Mouse (Mus musculus): ENCODE results near the gene Skap2.

Skap2 gene

GRCm38 (mm10) chr6:52005616-52005962, 6.8 kb downstream of the Skap2 start:
- no peak for DNase-seq (ENCODE audit: low spot score in 2 of 2)

GRCm38 (mm10) chr6:52004995-52005394, 7.4 kb downstream of the Skap2 start:
- no peak for DNase-seq (ENCODE audit: low spot score in 2 of 2)

GRCm38 (mm10) chr6:52002676-52003075, 9.7 kb downstream of the Skap2 start:
- DNase-seq (ENCODE audit: low spot score in 2 of 2), result peak; percentile 38 to 54

GRCm38 (mm10) chr6:51999157-51999478, 13.2 kb downstream of the Skap2 start:
- DNase-seq (ENCODE audit: low spot score in 2 of 2), result no peak

- no peak for DNase-seq (ENCODE audit: low spot score in 2 of 2)
These were observed 13.8 kb downstream of the Skap2 start for GRCm38 (mm10) chr6:51998409-51999156.

- DNase-seq (ENCODE audit: low spot score in 2 of 2), result no peak
These were observed 24.4 kb downstream of the Skap2 start for GRCm38 (mm10) chr6:51987999-51988398.

GRCm38 (mm10) chr6:51977638-51978037, 34.7 kb downstream of the Skap2 start:
- DNase-seq (ENCODE audit: low spot score in 2 of 2), result no peak

GRCm38 (mm10) chr6:51975751-51976150, 36.6 kb downstream of the Skap2 start:
- DNase-seq (ENCODE audit: low spot score in 2 of 2), result no peak

GRCm38 (mm10) chr6:51958992-51959391, 53.4 kb downstream of the Skap2 start:
- DNase-seq (ENCODE audit: low spot score in 2 of 2), result no peak

GRCm38 (mm10) chr6:51956048-51956792, 56.1 kb downstream of the Skap2 start:
- no peak for DNase-seq (ENCODE audit: low spot score in 2 of 2)

GRCm38 (mm10) chr6:51947661-51948060, 64.7 kb downstream of the Skap2 start:
- DNase-seq (ENCODE audit: low spot score in 2 of 2), result no peak

- no peak for DNase-seq (ENCODE audit: low spot score in 2 of 2)
These were observed 67.4 kb downstream of the Skap2 start for GRCm38 (mm10) chr6:51944916-51945315.

GRCm38 (mm10) chr6:51933998-51934397, 78.4 kb downstream of the Skap2 start:
- DNase-seq (ENCODE audit: low spot score in 2 of 2), result no peak

- DNase-seq (ENCODE audit: low spot score in 2 of 2), result no peak
These were observed 79.2 kb downstream of the Skap2 start for GRCm38 (mm10) chr6:51933034-51933611.

GRCm38 (mm10) chr6:51927101-51927500, 85.2 kb downstream of the Skap2 start:
- DNase-seq (ENCODE audit: low spot score in 2 of 2), result no peak

GRCm38 (mm10) chr6:51921831-51922230, 90.5 kb downstream of the Skap2 start:
- DNase-seq (ENCODE audit: low spot score in 2 of 2), result no peak

- DNase-seq (ENCODE audit: low spot score in 2 of 2), result no peak
These were observed 103.9 kb downstream of the Skap2 start for GRCm38 (mm10) chr6:51908495-51908894.

GRCm38 (mm10) chr6:51905659-51906058, 106.7 kb downstream of the Skap2 start:
- no peak for DNase-seq (ENCODE audit: low spot score in 2 of 2)

GRCm38 (mm10) chr6:51901544-51901943, 110.8 kb downstream of the Skap2 start:
- DNase-seq (ENCODE audit: low spot score in 2 of 2), result no peak

- no peak for DNase-seq (ENCODE audit: low spot score in 2 of 2)
These were observed 113.9 kb downstream of the Skap2 start for GRCm38 (mm10) chr6:51898318-51898994.

GRCm38 (mm10) chr6:51895753-51896152, 116.6 kb downstream of the Skap2 start:
- DNase-seq (ENCODE audit: low spot score in 2 of 2), result no peak

- DNase-seq (ENCODE audit: low spot score in 2 of 2), result no peak
These were observed 117.6 kb downstream of the Skap2 start for GRCm38 (mm10) chr6:51894717-51895116.
